Mouse (Mus musculus) brain, embryonic 14.5 days (tissue): ENCODE results near the gene Kcnn4. TPM values are rescaled to one million over a fixed set of nuclear protein-coding genes. Genes with fewer than 3 reads are reported as not detected.
"Not testable (repeated sequence)": the region's sequence is repeated elsewhere in the genome, so short reads cannot be mapped to it uniquely, and the experiment has no call there.

Experiments
- DNase-seq: peaks from one replicate; pipeline ENCODE4 v3.0.0-alpha.2; 2011; ENCODE audit warnings: low read depth
- CTCF ChIP-seq: fragments of 200-500 bp; IDR thresholded peaks from 2 replicates; pipeline ENCODE4 v1.5.1; 2012; ENCODE audit warnings: inconsistent platforms, mild to moderate bottlenecking, moderate library complexity, borderline replicate concordance; ENCODE audit not compliant: insufficient read depth, insufficient read length; ENCODE audit errors: extremely low read depth
- POLR2A ChIP-seq: fragments of 200-500 bp; IDR thresholded peaks from 2 replicates; pipeline ENCODE4 v1.6.1; 2012; ENCODE audit warnings: mild to moderate bottlenecking, inconsistent platforms, borderline replicate concordance; ENCODE audit not compliant: poor library complexity, insufficient read depth, insufficient read length, severe bottlenecking; ENCODE audit errors: extremely low read depth
- polyA plus RNA-seq: library from polyadenylated mRNA; depleted of rRNA; stranded (reverse); fragments of >200 nt; gene quantifications from 2 replicates; pipeline ENCODE4 v1.2.3, GENCODE M21; 2012

The Kcnn4 gene
- polyA plus RNA-seq, 1 experiment, result 1.4 TPM

DNA sequence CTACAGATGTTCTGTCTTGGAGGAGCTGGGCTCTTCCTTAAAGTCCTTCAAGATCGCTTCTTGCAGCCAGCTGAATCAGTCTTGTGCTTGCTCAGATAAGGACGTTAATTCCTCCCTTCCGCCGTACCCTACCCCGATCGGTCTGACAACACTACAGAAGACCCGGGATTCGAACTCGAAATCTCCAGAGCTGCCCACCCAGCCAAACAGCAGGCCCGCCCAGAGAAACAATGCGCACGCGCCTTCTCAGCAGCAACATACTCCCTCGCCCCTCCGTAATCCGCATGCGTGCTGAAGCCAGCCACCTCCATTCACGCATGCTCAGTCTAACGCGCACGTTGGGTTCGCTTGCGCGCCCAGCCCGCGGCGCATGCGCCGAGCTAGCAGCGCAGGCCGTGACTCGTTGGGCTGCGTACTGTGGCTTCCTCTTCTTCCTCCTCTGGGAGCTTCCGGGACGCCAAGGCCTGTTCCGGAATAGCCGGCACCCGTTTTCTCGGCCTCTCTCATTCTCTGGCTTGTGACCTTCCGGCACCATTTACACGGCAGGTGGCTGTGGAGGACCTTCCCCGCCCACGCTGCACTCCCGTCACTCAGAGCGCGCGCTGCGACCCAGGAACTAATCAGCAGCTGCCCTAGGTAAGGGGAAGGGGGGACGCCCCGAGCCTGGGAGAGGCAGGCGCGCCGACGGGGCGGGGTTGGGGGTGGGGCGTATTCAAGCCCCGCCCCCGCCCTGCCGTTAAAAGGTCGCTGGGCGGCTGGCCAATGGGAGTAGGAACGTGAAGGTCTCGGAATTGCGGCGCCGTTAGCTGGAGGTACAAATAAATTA lies 29.4 kb downstream of the Kcnn4 start, which contains the start of gene Smg9:
TSS of gene Smg9 (plus strand) at position 364 of the 826 bp plus-strand sequence.
- DNase-seq, result peak; percentile 100
- no peak for TF ChIP-seq CTCF
- peak; percentile 62; the same call in 1 of the 2 replicates for TF ChIP-seq POLR2A

DNA sequence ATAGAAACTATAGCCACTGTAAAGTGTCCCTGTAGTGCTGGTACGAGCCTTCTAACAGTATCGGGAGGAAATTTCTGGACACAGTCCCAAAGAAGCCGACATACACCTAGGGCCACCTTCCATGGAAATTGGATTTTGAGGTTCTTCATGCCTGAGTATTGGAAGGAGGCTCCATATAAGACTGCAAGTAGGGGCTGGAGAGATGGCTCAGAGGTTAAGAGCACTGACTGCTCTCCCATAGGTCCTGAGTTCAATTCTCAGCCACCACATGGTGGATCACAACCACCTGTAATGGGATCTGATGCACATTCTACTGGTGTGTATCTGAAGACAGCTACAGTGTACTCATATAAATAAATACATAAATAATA lies 30.0 kb downstream of the Kcnn4 start:
- no peak for DNase-seq
- no peak for TF ChIP-seq CTCF
- no peak for TF ChIP-seq POLR2A

DNA sequence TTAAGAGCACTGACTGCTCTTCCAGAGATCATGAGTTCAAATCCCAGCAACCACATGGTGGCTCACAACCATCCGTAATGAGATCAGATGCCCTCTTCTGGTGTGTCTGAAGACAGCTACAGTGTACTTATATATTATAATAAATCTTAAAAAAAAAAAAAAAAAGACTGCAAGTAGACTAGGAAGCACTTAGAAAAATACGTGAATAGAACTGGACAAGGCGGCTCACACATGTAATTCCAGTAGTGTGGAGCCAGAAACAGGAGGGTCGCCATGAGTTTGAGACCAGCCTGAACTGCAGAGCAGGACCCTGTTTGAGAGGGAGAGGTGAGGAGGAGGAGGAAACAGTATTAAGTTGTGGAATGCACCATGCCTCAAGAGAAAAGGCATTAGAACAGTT lies 30.4 kb downstream of the Kcnn4 start:
- not testable (repeated sequence) for DNase-seq

DNA sequence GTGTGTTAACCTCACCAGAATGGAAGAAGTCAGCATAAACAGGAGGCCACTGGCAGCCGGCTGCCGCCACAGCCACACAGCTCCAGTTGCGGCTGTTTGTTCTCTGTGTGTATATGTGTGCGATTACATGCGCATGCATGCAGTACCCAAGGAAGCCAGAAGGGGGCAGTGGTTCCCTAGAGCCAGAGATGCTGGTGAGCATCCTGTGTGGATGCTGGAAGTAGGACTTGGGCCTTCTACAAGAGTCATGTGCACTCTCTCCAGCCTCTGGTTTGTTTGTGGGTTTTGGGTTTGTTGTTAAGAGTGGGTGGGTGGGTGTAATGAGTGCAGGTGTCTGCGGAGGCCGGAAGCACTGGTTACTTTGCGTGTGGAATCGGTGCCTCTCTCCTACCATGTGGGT lies 32.8 kb downstream of the Kcnn4 start:
- no peak for DNase-seq
- peak; percentile 48; the same call in 1 of the 2 replicates for TF ChIP-seq CTCF
- TF ChIP-seq POLR2A, result no peak

DNA sequence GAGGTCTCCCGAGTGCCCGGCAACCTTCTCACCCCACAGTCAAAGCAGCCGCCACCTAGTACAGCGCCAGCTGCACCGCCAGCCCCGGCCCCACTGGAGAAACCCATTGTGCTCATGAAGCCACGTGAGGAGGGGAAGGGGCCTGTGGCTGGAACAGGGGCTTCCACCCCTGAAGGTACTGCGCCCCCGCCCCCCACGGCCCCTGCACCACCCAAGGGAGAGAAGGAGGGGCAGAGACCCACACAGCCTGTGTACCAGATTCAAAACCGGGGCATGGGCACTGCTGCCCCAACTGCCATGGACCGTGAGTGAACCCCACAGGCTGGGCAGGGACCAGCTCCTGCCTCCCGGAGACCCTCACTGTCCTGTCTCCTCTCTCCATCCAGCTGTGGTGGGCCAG lies 35.6 kb downstream of the Kcnn4 start:
- TF ChIP-seq CTCF (no peak), POLR2A (no peak)
- DNase-seq, result no peak

DNA sequence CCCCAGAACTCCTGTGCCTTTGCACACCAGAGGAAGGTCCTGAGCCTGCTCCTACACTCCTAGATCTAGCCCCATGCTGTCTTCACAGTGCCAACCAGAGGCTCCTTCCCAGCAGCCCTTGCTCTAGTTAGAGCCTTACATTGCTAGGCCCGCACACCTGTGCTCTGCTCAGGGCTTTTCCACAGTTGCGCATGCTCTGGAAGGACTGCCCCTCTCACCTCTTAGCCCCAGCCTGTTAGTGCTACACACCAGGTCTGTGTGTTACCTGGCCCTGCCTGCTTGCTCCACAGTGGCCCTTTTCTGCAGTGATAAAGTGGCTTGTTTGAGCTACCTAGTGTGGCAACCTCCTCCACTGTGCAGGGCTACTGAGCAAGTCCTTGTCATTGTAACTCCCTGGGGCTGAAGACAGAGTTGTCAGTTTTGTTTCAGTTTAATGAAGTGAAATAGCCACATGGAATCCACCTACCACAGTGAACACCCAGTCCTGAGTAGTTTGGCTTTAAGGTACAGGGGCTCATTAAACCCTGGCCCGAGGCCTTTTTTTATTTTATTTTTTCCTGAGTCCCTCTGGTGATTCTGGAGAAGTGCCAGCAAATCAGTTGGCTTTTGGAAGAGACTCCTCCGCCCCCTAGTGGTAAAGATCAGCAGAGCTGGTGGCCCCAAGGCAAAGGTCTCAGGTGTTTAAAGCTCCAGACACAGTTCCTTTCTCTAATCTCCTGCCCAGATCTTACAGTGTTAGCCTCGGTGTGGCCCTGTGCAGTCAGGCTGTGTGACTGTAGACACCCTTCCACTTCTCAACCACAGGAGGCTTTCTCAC lies 36.7 kb downstream of the Kcnn4 start:
- TF ChIP-seq POLR2A (no peak), CTCF (peak; percentile 82; the same call in 1 of the 2 replicates)
- peak; percentile 85 for DNase-seq

DNA sequence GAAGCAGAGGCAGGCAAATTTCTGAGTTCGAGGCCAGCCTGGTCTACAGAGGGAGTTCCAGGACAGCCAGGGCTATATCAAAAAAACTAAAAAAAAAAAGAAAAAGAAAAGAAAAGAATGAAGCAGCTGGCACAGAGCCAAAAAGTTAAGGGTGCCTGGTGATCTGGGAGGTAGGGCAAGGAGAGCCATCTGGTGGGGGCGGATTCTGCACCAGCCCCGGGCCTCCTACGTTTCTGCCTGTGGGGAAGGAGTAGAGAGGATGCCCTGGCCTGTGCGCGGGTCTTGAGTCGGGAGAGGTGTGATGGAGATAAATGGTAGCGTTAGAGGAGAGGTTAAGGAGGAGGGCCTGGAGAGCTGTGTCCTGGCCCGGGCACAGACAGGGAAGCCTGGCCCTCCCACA lies 38.1 kb downstream of the Kcnn4 start:
- DNase-seq, result no peak
- no peak for TF ChIP-seq CTCF
- no peak for TF ChIP-seq POLR2A

DNA sequence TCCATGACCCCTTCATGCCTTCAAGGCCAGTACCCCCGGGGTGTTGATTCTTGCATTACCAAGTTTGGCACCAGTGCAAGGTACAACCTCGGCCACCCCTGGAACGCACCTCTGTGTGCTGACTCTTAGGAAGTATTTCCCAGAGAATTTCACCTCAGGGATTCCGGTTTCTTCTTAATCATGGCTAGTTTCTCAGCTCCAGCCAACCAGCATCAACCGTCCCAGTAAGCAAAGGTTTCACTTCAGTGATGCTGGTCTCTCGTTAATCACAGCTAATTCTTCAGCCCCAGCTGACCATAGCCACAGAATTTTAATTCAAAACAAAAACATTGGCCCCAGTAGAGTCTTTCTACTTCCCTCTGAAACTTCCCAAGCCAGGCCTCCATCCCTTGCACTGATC lies 40.1 kb downstream of the Kcnn4 start:
- no peak for DNase-seq
- TF ChIP-seq POLR2A, result no peak

DNA sequence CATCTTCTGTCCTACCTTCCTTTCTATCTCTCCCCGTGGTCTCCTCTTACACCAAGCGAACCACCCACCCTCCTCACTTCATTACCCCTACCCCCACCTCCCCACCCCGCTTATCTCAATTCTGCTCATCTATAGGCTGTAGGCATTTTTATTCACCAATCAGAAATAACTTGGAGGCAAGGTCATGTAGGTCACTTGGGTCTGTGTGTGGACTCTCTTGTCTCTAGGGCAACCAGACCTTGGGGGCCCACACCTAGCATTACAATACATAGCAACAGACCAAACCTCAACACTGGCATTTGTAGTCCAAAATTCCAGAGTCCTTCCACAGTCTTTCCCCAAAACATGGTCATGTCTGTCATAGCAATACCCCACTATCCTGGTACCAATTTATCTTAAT lies 40.8 kb downstream of the Kcnn4 start:
- DNase-seq, result no peak
- no peak for TF ChIP-seq POLR2A
- TF ChIP-seq CTCF, result no peak

DNA sequence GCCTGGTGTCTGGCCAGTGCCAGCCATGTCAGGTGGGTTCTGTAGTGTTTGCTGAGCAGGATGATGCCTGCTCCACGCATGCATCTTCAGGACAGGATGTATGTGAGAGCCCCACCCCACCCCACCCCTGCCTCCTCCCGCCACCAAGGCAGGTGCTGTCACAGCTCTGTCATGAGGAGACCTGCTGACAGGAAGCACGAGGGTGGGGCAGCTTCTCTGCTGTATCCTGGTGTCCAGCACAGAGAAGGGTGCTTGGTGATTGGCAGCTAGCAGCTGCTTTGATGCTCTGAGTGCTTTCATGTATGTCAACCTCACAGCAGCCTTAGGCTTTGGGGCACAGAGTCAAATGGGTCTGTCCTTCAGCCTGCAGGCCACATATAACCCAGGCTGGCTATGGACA lies 43.6 kb downstream of the Kcnn4 start:
- DNase-seq, result no peak
- TF ChIP-seq POLR2A (no peak), CTCF (no peak)

DNA sequence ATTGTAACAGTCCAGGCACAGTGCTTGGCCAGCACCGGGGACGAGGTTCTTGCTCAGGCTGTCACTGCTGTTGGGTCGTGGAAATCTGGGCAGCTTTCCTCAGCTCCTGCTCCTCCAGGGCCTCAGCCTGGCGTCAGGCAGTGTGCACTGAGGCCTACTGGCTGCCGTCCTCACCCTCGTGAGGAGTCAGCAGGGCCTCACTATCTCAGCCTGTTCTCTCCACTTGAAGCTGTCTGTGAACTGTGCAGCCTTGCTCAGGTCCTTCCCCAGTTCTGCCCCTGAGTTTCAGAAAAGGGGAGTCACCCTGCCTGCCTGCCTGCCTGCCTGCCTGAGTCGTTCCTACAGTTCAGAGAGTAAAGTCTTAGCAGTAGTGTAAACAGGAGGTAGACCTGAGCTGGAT lies 45.2 kb downstream of the Kcnn4 start:
- no peak for TF ChIP-seq CTCF
- no peak for TF ChIP-seq POLR2A
- DNase-seq, result no peak

DNA sequence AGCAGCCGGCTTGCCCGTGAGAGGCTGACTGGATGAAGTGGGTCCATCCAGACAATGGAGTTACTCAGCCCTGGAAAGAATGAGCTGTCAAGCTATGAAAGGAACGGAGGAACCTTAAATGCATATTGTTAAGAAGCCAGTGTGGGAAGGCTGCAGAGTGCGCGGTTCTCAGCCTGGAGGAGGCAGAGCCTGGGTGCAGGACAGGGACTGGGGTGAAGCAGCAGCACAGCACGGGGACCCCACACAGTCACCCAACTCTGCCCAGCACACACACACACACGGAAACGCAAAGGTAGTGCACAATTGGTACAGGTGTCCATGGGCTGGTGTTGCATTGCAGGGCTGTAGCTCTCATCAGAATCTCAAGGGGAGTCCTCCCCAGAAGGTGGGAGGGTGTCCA lies 49.5 kb downstream of the Kcnn4 start:
- DNase-seq, result peak; percentile 28
- TF ChIP-seq CTCF (no peak), POLR2A (no peak)
